Mouse (Mus musculus) brain, embryonic 14.5 days (tissue): Measurements from ENCODE around the gene Gm17428. TPM values are rescaled to one million over a fixed set of nuclear protein-coding genes. Genes with fewer than 3 reads are reported as not detected.

ENCODE experiments used
- DNase-seq: peaks from one replicate; pipeline ENCODE4 v3.0.0-alpha.2; 2011; ENCODE audit warnings: low read depth
- CTCF ChIP-seq: fragments of 200-500 bp; IDR thresholded peaks from 2 replicates; pipeline ENCODE4 v1.5.1; 2012; ENCODE audit warnings: inconsistent platforms, mild to moderate bottlenecking, moderate library complexity, borderline replicate concordance; ENCODE audit not compliant: insufficient read depth, insufficient read length; ENCODE audit errors: extremely low read depth
- POLR2A ChIP-seq: fragments of 200-500 bp; IDR thresholded peaks from 2 replicates; pipeline ENCODE4 v1.6.1; 2012; ENCODE audit warnings: mild to moderate bottlenecking, inconsistent platforms, borderline replicate concordance; ENCODE audit not compliant: poor library complexity, insufficient read depth, insufficient read length, severe bottlenecking; ENCODE audit errors: extremely low read depth
- polyA plus RNA-seq: library from polyadenylated mRNA; depleted of rRNA; stranded (reverse); fragments of >200 nt; gene quantifications from 2 replicates; pipeline ENCODE4 v1.2.3, GENCODE M21; 2012; rRNA removed

The Gm17428 gene
- not detected in 2 replicates for polyA plus RNA-seq

GRCm38 (mm10) chr14:54976633-54977032 lies at the start of gene Gm17428:
TSS of gene Gm17428 (plus strand) at chr14:54976933.
- DNase-seq, result no peak
- TF ChIP-seq POLR2A (no peak), CTCF (no peak)

- DNase-seq, result no peak
These were observed 49.4 kb upstream of the Gm17428 start for GRCm38 (mm10) chr14:54927296-54927695.

DNA sequence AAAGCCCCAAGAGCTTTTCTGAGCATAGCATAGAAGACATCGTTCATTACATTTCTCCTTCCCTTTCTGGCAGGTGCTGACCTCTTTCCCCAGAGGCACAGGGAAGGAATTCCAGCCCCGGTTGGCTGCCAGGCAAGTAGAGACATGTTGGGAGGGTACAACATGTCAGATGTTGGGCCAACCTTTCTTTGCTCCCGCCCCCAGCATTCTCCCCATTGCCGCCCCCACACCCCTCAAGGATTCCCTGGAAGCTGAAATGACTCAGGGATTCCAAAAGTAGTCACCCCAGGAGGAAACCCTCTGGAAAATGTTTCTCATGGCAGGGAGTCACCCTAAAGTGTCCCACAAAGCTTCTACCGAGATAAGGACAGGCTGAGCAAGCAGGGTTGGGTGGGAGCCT lies 46.9 kb upstream of the Gm17428 start:
- no peak for DNase-seq
- TF ChIP-seq POLR2A (no peak), CTCF (no peak)

More at GRCm38 (mm10) chr14:54927296-54927695, 49.4 kb upstream of the Gm17428 start:
- TF ChIP-seq CTCF (no peak), POLR2A (no peak)

GRCm38 (mm10) chr14:54930431-54930830 lies 46.3 kb upstream of the Gm17428 start:
- peak; percentile 70 for DNase-seq
- no peak for TF ChIP-seq CTCF
- TF ChIP-seq POLR2A, result no peak

DNA sequence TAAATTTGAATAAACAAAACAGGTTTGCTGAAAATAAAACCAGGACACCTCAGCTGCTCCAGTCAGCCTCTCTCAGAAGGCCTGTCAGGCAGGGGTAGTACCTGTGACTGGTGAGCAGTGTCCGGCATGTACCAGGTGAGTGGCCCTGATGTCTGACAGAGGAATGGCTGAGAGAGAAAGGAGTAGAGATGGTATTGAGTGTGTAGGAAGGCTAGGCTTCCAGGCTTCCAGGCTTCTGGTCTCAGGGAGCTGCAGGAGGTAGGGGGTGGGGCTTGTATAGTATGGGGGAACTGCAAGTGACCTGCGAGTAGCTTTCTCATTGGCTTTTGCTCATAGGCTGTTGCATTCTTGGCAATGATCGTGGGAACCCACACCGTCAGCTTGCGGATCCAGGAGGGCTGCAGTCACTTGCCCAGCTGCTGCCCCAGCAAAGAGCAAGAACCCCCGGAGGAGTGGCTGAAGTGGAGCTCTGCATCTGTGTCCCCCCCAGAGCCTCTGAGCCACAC lies 44.0 kb upstream of the Gm17428 start, which contains the start of gene Il25:
Gene Il25 (plus strand): TSS at position 51 of the 506 bp plus-strand sequence.
- DNase-seq, result peak; percentile 65
- TF ChIP-seq CTCF (no peak), POLR2A (no peak)

DNA sequence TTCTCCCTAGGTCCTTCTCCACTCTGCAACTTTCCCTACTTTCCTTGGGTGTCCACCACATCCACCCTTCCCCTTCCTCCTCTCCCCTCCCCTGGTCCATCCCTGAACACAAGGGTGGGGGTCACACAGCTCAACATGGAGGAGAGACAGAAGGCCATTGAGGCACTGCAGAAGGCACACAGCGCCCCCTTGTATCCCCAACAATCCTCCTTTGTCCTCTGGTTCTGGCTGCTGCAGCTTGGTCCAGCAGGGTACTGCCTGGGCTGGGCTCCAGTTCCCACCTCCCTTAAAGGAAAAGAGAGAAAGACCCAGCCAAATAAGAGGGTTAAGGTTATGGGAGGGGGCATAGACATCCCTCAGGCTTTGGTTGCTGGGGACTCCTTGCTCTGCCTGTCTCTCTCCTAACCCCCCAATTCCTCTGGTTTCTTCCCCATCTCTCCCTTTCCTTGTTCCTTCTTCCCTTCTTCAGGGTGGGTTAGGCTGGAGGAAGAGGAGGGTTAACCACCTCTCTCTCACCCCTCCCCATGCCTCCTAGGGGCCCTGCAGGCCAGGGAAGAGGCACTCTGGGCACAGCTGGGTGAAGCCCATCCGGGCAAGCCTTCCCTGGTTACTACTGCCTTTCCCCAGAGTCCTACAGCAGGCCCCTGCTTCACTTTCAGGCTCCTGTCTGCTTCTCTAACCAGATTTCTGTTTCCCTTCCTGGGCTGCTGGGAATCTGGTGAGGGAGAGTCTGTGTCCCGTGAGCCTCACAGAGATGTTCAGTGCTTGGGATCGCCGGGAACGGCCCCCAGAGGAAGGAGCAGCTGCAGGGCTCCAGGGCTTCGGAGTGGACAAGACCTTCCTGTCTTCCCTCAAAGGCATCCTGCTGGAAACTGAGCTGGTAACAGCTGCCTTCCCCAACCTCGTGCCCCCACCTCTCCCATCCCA lies 40.6 kb upstream of the Gm17428 start, which contains the start of gene Cmtm5:
Gene Cmtm5 (plus strand): TSS at position 358 of the 927 bp plus-strand sequence.
- DNase-seq, result peak; percentile 77
- TF ChIP-seq CTCF (no peak), POLR2A (no peak)

DNA sequence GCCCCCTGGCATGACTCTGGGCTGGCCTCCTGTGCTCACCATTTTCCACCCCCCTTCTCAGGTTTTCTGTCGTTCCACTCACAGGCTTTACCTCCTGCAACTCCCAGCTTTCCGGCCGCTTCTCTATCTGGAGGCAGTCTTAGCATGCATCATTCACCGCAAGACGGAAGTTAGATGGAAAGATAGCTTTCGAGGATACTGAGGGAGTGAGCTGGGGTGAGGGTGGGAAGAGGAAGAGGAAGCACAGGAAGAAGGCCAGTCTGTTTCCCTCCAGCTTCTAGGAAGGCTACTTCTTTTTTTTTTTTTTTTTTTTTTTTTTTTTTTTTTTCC lies 39.9 kb upstream of the Gm17428 start:
- no peak for TF ChIP-seq POLR2A
- TF ChIP-seq CTCF, result no peak
- DNase-seq, result no peak

DNA sequence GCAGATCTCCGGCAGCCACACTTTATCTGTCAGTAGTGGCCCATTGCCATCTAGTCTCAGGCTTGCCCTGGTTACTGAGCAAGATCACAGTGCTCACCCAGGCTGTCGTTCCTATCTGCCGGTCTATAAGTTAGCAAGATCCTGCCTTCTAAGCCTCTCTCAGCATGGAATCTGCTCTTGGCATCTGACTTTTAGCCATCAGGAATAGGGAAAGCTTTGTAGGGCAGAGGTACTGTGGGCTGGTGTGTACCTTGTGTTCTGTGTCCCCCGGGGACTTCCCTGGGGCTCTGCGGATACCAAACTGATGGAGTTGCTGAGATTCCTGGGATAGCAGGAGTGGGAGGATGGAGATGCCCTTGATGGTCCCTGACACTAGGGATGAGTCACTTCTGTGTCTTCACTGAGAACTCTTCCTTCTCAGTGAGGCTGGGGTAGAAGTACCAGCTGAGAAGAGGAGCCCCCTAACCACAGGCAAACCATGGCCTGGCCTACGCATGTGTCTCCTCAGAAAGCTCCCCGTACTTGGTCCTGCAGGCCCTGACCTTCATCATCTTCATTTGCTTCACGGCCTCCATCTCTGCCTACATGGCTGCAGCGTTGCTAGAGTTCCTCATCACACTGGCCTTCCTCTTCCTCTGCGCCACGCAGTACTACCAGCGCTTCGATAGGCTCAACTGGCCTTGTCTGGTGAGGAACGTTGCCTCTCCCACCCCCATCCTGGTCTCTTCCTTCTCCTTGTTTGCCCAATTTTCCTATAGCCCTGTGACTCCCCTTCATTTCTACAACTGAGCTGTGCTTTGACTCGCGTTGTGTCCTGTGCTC lies 39.2 kb upstream of the Gm17428 start:
- TF ChIP-seq POLR2A (no peak), CTCF (no peak)
- no peak for DNase-seq

GRCm38 (mm10) chr14:54938431-54939219 lies 38.1 kb upstream of the Gm17428 start:
- no peak for DNase-seq
- TF ChIP-seq CTCF, result no peak
- no peak for TF ChIP-seq POLR2A

GRCm38 (mm10) chr14:54939434-54940175 lies 37.1 kb upstream of the Gm17428 start:
- peak; percentile 61 for DNase-seq
- TF ChIP-seq CTCF (peak; percentile 73), POLR2A (no peak)

DNA sequence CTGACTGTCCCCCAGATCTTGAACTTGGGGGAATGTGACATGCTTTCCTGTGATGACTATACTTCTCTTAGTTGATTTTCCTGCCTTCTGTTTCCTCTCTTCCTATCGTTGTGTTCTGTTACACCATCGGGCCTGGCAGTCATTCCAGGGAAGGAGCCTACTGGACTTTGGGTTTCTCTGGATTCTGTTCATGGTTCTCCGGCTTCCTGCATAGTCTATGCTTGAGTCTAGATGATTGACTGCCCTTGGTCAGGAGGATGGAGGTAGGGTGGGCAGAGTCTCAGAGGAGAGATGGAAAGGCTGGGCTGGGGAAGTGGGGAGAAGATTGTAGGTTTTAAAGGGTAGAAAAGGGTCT lies 36.6 kb upstream of the Gm17428 start:
- no peak for DNase-seq
- no peak for TF ChIP-seq CTCF
- no peak for TF ChIP-seq POLR2A
